Mouse (Mus musculus) testis, adult 2 months (tissue): Measurements from ENCODE around the gene Dusp28. TPM values are rescaled to one million over a fixed set of nuclear protein-coding genes. Genes with fewer than 3 reads are reported as not detected.

Source experiments
- H3K27ac ChIP-seq: fragments of 200-500 bp; 2 replicates; pipeline ENCODE4 v1.5.1; 2012; ENCODE audit warnings: low read depth, low read length; ENCODE audit not compliant: control insufficient read depth, insufficient read depth
- H3K27me3 ChIP-seq: fragments of 200-500 bp; 2 replicates; pipeline ENCODE4 v1.6.1; 2012; ENCODE audit warnings: mild to moderate bottlenecking, low read length, moderate library complexity; ENCODE audit not compliant: control insufficient read depth, insufficient read depth
- H3K36me3 ChIP-seq: fragments of 200-500 bp; 2 replicates; pipeline ENCODE4 v1.6.1; 2012; ENCODE audit warnings: mild to moderate bottlenecking, low read length; ENCODE audit not compliant: control insufficient read depth, insufficient read depth
- H3K4me1 ChIP-seq: fragments of 200-500 bp; 2 replicates; pipeline ENCODE4 v1.6.1; 2012; ENCODE audit warnings: low read length; ENCODE audit not compliant: control insufficient read depth, insufficient read depth
- H3K4me3 ChIP-seq: fragments of 200-500 bp; 2 replicates; pipeline ENCODE4 v1.5.1; 2012; ENCODE audit warnings: low read depth, mild to moderate bottlenecking, low read length, moderate library complexity, mixed read lengths; ENCODE audit not compliant: control insufficient read depth
- CTCF ChIP-seq: fragments of 200-500 bp; IDR thresholded peaks from 2 replicates; pipeline ENCODE4 v1.5.1; 2012; ENCODE audit warnings: low read depth, mild to moderate bottlenecking, inconsistent platforms, low read length, moderate library complexity; ENCODE audit not compliant: control insufficient read depth, insufficient read depth, insufficient replicate concordance
- POLR2A ChIP-seq: fragments of 200-500 bp; IDR thresholded peaks from 2 replicates; pipeline ENCODE4 v1.6.1; 2012; ENCODE audit warnings: low read depth, mild to moderate bottlenecking, inconsistent platforms, low read length, moderate library complexity; ENCODE audit not compliant: control insufficient read depth
- polyA plus RNA-seq: library from polyadenylated mRNA; depleted of rRNA; stranded (reverse); fragments of >200 nt; gene quantifications from 2 replicates; pipeline ENCODE4 v1.2.3, GENCODE M21; 2012

Gene Dusp28
- polyA plus RNA-seq, 1 experiment: 5.7 TPM

DNA sequence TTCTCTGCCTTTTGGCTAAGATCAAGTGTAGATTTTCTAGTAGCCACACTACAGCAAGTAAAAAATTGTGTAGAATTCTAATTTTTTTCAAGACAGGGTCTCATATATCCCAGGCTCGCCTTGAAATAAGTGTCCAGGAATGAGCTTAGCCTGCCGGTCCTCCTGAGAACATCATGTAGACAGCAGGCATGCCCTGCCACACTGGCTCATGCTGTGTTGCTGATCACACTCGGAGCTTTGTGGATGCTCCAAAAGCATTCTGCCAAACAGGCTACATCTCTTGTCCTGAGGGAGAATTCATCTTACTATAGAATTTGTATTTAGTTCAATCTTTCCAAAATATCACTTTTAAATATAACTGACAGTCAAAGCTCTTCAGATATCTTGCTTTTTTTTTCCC lies 14.0 kb upstream of the Dusp28 start:
- H3K27ac ChIP-seq: no peak overlapping the region
- H3K4me1 ChIP-seq: no peaks in the 10 kb centered on the region
- H3K27me3 ChIP-seq: no peaks in the 10 kb centered on the region
- H3K4me3 ChIP-seq: no peak overlapping the region
- H3K36me3 ChIP-seq: no peaks in the 10 kb centered on the region
- TF ChIP-seq POLR2A (no peak), CTCF (no peak)

DNA sequence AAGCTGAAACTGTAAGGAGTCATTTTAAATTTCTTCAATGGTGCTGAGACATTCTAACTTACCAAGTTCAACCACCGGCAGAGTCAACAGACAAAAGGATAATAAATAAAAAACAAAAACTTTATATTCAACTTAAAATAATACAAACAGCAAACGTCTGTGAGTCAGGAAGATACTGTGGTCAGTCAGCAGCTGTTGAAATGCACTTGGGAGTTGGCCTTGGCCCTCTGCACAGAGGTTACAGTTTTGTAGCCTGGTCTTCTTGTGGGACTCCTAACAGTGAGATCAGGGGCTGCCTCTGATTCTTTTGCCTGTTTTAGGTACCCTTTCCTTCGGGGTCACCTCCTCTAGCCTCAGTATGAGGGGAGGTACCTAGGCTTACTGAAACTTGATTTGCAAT lies 12.9 kb upstream of the Dusp28 start:
- no peaks in the 10 kb centered on the region for H3K27me3 ChIP-seq
- H3K27ac ChIP-seq: no peak overlapping the region
- TF ChIP-seq CTCF (no peak), POLR2A (no peak)
- H3K36me3 ChIP-seq: no peaks in the 10 kb centered on the region
- no peaks in the 10 kb centered on the region for H3K4me1 ChIP-seq
- no peak overlapping the region for H3K4me3 ChIP-seq

- no peak overlapping the region for H3K27ac ChIP-seq
Observed at GRCm38 (mm10) chr1:92895089-92895488, 11.7 kb upstream of the Dusp28 start.

DNA sequence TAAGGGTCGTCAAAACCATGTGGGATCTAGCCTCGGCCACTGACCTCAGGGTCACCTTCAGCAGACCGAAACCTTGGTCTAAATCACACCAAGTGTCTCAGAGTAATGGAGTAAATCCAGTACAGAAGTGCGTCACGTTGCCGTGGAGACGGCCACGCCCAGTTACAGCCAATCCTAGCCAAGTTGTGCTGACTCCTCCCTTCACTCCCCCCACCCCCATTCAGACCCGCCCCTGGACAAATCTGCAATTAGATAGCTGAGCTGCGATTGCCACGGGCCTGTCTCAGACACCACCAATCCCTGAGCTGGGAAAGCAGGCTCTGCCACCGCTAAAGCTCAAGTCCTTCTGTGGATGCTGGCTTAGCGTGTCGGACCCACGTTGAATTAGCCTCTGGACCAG lies 4.0 kb upstream of the Dusp28 start, which contains the start of gene Ankmy1:
Ankmy1 (minus strand) TSS at position 121 of the 400 bp plus-strand sequence.
- peaks cover 1% of the 10 kb centered on the region; the same call in 1 of the 2 replicates for H3K36me3 ChIP-seq
- peak; percentile 40; the same call in 1 of the 2 replicates for TF ChIP-seq POLR2A
- TF ChIP-seq CTCF: no peak
- peak within 1 kb of the TSS; percentile 70 for H3K27ac ChIP-seq
- H3K4me1 ChIP-seq: peaks cover 11% of the 10 kb centered on the region
- H3K27me3 ChIP-seq: no peaks in the 10 kb centered on the region
- H3K4me3 ChIP-seq: peak within 1 kb of the TSS; percentile 96

More at GRCm38 (mm10) chr1:92895089-92895488, 11.7 kb upstream of the Dusp28 start:
- TF ChIP-seq POLR2A (no peak), CTCF (peak; percentile 85; the same call in 1 of the 2 replicates)
- Histone ChIP-seq H3K4me1 (no peaks in the 10 kb centered on the region; the same call in 1 of the 2 replicates), H3K4me3 (no peak overlapping the region), H3K27me3 (no peaks in the 10 kb centered on the region), H3K36me3 (peaks cover 1% of the 10 kb centered on the region; the same call in 1 of the 2 replicates)

DNA sequence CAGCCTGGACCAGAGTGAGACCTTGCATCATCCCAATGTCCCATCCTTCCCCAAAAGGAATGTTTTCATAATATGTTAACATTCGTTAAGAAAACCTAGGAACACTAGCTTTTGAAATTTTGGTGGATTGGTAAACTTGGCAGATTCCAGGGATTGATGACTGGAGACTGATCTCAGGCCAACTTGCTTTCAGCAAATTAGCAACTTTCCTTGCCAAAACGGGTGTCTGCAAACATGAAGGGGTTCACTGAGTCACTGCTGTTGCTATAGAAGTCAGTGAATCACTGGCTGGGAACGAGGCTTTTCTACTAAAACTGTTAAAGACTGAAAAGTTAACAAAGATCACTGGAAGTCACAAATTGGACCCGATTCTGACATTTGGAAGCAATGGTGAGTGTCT lies 3.2 kb upstream of the Dusp28 start:
- no peak for TF ChIP-seq POLR2A
- no peak for TF ChIP-seq CTCF
- Histone ChIP-seq H3K4me1 (peaks cover 14% of the 10 kb centered on the region), H3K4me3 (peak overlapping the region; percentile 10; the same call in 1 of the 2 replicates), H3K36me3 (peaks cover 1% of the 10 kb centered on the region; the same call in 1 of the 2 replicates), H3K27me3 (no peaks in the 10 kb centered on the region), H3K27ac (no peak overlapping the region)

DNA sequence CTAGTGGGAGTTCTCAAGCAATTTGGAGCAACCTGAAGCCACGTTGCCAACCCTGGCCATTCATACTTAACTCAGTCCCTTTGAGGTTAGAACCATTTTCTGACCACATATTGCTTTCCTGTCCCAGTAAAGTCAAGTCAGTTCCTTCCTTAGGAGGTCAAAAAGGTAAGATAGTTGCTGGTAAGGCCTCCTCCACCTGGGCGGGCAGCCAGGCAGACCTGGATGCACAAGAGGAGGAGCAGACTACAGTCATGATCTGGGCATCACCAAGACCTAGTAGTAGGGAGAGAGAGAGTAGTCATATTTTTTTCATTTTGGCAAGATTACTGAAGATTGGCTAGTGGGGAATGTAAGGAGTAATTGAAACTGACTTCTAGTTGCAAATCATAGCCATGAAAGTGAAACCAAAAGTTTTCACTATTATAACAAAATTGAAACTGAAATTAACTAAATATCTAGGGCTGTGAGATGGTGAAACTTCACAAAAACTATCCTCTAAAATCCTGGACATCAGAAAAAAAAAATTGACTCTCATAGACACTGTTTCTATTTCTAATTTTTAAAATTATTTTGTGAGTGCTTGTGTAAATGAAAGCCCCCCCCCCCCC lies 974 bp upstream of the Dusp28 start:
- H3K27me3 ChIP-seq: no peaks in the 10 kb centered on the region
- no peak for TF ChIP-seq POLR2A
- no peak for TF ChIP-seq CTCF

GRCm38 (mm10) chr1:92907632-92908360 lies 1.0 kb downstream of the Dusp28 start:
- Histone ChIP-seq H3K4me1 (peaks cover 18% of the 10 kb centered on the region), H3K4me3 (peak overlapping the region; percentile 99), H3K27me3 (0 out of 2 replicates have a peak, but pooled peaks cover 2% of the 10 kb centered on the region), H3K27ac (peak overlapping the region; percentile 62; the same call in 1 of the 2 replicates), H3K36me3 (no peaks in the 10 kb centered on the region)
- TF ChIP-seq POLR2A (peak; percentile 68; the same call in 1 of the 2 replicates), CTCF (no peak)

More for the DNA sequence above, 974 bp upstream of the Dusp28 start:
- Histone ChIP-seq H3K4me3 (no peak overlapping the region), H3K36me3 (no peaks in the 10 kb centered on the region), H3K4me1 (peaks cover 17% of the 10 kb centered on the region), H3K27ac (no peak overlapping the region)
